Mouse (Mus musculus): Measurements from ENCODE around the gene Dtnb. TPM values are rescaled to one million over a fixed set of nuclear protein-coding genes. Genes with fewer than 3 reads are reported as not detected.

Gene Dtnb
- polyA plus RNA-seq, 1 experiment = 1.6 TPM

DNA sequence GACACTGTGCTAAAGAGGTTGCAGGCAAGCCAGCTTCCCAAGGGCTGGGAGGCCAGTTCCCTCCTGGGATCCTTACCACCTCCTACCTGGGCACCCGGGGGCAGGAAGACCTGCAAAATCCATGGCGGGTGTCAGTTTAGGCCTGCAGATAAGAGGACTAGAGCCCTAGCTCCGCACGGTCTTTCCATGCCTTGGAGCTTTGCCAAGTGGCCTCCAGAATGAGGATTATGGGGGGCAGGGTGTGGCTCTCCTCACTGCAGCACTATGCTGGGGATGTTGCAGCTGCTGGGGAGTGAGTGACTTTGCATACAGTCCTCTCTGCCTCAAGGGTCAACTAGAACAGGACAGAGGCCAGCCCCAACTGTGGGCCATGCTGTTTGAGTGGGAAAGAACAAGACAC, 247.7 kb downstream of the Dtnb start:
- Histone ChIP-seq H3K4me3 (ENCODE audit: insufficient read depth, low read length) (no peak overlapping the region), H3K27ac (ENCODE audit: insufficient read depth, low read depth, low read length) (no peak overlapping the region), H3K4me1 (ENCODE audit: control insufficient read depth, insufficient read depth, low read length) (peaks cover 58% of the 10 kb centered on the region)
- TF ChIP-seq POLR2A (IDR thresholded peaks at IDR 0.05; ENCODE audit: borderline replicate concordance, low read depth, low read length) = no peak
- TF ChIP-seq CTCF (IDR thresholded peaks at IDR 0.05; ENCODE audit: low read depth, low read length) = no peak

DNA sequence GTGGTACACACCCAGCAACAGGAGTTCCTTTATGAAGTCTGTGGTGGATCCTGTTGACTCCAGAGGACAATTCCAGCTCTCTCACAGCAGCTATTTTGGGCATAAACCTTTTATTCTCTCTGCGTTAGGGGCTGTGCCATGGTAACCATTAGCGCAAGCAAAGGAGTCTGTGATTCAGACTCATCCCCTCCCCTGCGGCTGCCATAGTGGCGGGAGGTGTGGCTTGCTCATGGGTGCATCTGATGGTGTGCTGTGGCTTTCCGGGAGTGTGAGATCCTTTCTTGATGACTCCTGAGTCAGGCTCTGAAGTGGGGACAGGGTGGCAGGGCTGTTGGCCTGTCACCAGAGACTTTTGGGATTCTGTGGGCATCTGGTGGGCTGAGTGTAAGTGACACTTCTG, 251.2 kb downstream of the Dtnb start:
- Histone ChIP-seq H3K27ac (ENCODE audit: insufficient read depth, low read depth, low read length) (no peak overlapping the region), H3K4me1 (ENCODE audit: control insufficient read depth, insufficient read depth, low read length) (peaks cover 62% of the 10 kb centered on the region), H3K4me3 (ENCODE audit: insufficient read depth, low read length) (no peak overlapping the region; the same call in 1 of the 2 replicates)
- TF ChIP-seq POLR2A (IDR thresholded peaks at IDR 0.05; ENCODE audit: borderline replicate concordance, low read depth, low read length) (no peak), CTCF (IDR thresholded peaks at IDR 0.05; ENCODE audit: low read depth, low read length) (no peak)

DNA sequence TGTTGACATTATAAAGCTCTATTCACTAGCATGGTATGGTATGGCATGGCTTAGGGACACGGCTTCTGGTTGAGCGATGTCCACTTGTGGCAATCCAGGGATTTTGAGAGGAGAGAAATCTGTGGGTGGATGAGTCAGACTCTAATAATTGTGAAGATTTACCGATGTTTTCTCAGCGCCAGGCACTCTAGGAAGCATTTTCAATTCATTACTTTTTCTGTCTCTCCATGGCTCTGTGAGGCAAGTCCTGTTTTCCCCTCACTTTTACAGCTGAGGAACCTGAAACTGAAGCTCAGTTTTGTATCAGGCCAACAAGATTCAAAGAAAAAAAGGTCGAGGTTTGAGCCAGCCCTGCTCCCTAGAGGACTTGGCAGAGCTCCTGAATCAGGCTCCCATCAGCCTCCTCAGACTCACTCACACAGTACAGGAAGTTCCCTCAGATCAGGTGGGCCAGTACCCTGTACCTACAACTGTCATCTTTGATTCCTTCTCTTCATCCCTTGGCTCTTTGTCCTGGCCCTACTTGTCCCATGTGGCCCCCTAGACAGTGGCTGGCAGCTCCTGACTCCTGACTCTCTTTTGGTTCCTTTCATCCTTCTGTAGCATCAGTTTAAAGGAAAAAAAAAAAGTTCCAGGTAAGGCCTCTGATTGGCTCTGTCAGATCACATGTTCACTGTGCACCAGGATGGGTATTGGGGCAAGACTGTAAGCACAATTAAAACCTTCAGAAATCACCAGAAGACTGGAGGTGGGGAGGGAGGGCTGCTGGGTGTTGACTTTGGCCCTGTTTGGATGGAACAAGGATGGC, 252.9 kb downstream of the Dtnb start:
- H3K27ac ChIP-seq (ENCODE audit: insufficient read depth, low read depth, low read length) = no peak overlapping the region

DNA sequence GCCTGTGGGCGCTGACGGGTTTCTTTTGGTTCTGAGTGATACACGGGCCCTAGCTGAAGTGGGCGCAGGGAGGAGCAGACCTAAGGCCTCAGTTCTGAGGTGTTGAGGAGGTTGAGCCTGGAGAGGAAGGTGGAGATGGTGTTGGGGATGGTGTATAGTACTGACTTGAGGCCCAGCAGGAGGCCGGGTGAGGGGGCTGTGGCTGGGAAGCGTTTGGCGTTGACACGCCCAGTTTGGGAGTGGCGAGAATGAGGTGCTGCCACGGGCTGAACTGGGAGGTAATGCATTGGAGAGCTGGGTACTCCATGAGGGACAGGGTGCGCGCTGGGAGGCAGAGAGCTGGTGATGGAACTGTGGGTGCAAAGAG, 253.5 kb downstream of the Dtnb start:
- TF ChIP-seq POLR2A (IDR thresholded peaks at IDR 0.05; ENCODE audit: borderline replicate concordance, low read depth, low read length) (no peak), CTCF (IDR thresholded peaks at IDR 0.05; ENCODE audit: low read depth, low read length) (no peak)

More for the DNA sequence above, 252.9 kb downstream of the Dtnb start:
- Histone ChIP-seq H3K4me1 (ENCODE audit: control insufficient read depth, insufficient read depth, low read length) (peaks cover 57% of the 10 kb centered on the region), H3K4me3 (ENCODE audit: insufficient read depth, low read length) (no peak overlapping the region)
- TF ChIP-seq POLR2A (IDR thresholded peaks at IDR 0.05; ENCODE audit: borderline replicate concordance, low read depth, low read length) = no peak
- no peak for TF ChIP-seq CTCF (IDR thresholded peaks at IDR 0.05; ENCODE audit: low read depth, low read length)

DNA sequence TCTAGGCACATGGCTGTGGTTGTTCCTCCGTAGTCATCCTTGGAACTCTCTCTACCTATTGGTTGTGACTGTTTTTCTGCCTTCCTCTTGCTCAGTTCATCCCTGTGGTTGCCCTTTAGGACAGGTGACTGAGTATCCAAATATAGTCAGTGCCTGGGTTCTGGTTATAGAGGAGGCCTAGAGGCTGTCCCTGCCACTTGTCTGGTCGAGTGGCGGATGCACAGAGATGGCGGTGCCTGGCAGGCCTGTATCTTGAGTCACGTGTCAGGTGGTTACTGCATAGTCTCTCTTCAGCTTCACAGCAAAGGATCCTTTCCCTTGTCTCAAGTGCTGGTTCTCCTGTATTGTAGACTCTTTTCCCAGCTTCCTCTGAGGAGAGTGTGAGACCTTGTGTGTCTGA, 255.6 kb downstream of the Dtnb start:
- peaks cover 61% of the 10 kb centered on the region for H3K4me1 ChIP-seq (ENCODE audit: control insufficient read depth, insufficient read depth, low read length)
- TF ChIP-seq POLR2A (IDR thresholded peaks at IDR 0.05; ENCODE audit: borderline replicate concordance, low read depth, low read length) = no peak
- TF ChIP-seq CTCF (IDR thresholded peaks at IDR 0.05; ENCODE audit: low read depth, low read length) = no peak

More for the DNA sequence above, 253.5 kb downstream of the Dtnb start:
- Histone ChIP-seq H3K4me3 (ENCODE audit: insufficient read depth, low read length) (no peak overlapping the region), H3K27ac (ENCODE audit: insufficient read depth, low read depth, low read length) (no peak overlapping the region), H3K4me1 (ENCODE audit: control insufficient read depth, insufficient read depth, low read length) (peaks cover 58% of the 10 kb centered on the region)

More for the DNA sequence above, 255.6 kb downstream of the Dtnb start:
- Histone ChIP-seq H3K27ac (ENCODE audit: insufficient read depth, low read depth, low read length) (no peak overlapping the region), H3K4me3 (ENCODE audit: insufficient read depth, low read length) (no peak overlapping the region)

Other genes starting within 250 kb of the Dtnb start
- gene Kif3c, start 207.2 kb upstream of the Dtnb start, polyA plus RNA-seq (2012; ENCODE audit: insufficient read depth, insufficient read length, missing spikeins) = 22.0 and 24.7 TPM in 2 replicates
- gene Asxl2, start 145.5 kb upstream of the Dtnb start, polyA plus RNA-seq (2012; ENCODE audit: insufficient read depth, insufficient read length, missing spikeins) = 39.3 and 42.1 TPM in 2 replicates
- 36.9 and 53.8 TPM in 2 replicates for gene Dnmt3a, start 233.6 kb downstream of the Dtnb start, polyA plus RNA-seq (2012; ENCODE audit: insufficient read depth, insufficient read length, missing spikeins)

Data from bone marrow macrophage, adult 2 months (primary cell).